Mouse (Mus musculus) NIH3T3 (cell line): ENCODE data around the gene Slc7a11.

Source experiments
- DNase-seq: peaks from one replicate; pipeline ENCODE4 v3.0.0-alpha.2; 2012; ENCODE audit warnings: low read depth

Gene Slc7a11

GRCm38 (mm10) chr3:49984795-49985194, 458.6 kb downstream of the Slc7a11 start:
- peak; percentile 57 for DNase-seq

GRCm38 (mm10) chr3:49983429-49984268, 459.8 kb downstream of the Slc7a11 start:
- peak; percentile 63 for DNase-seq

- peak; percentile 74 for DNase-seq
These were observed 469.4 kb downstream of the Slc7a11 start for GRCm38 (mm10) chr3:49973994-49974393.

- DNase-seq: no peak
These were observed 477.8 kb downstream of the Slc7a11 start for GRCm38 (mm10) chr3:49965569-49965968.

GRCm38 (mm10) chr3:49960581-49960980, 482.8 kb downstream of the Slc7a11 start:
- peak; percentile 80 for DNase-seq

- DNase-seq: peak; percentile 86
These were observed 496.6 kb downstream of the Slc7a11 start for GRCm38 (mm10) chr3:49946845-49947244.

GRCm38 (mm10) chr3:49944783-49945182, 498.6 kb downstream of the Slc7a11 start:
- DNase-seq: peak; percentile 24

GRCm38 (mm10) chr3:49937611-49938010, 505.8 kb downstream of the Slc7a11 start:
- no peak for DNase-seq

GRCm38 (mm10) chr3:49929496-49929895, 513.9 kb downstream of the Slc7a11 start:
- no peak for DNase-seq

- DNase-seq: peak; percentile 91
These were observed 514.7 kb downstream of the Slc7a11 start for GRCm38 (mm10) chr3:49928509-49929263.

GRCm38 (mm10) chr3:49913929-49914328, 529.5 kb downstream of the Slc7a11 start:
- DNase-seq: no peak

- DNase-seq: no peak
These were observed 532.5 kb downstream of the Slc7a11 start for GRCm38 (mm10) chr3:49910922-49911321.

GRCm38 (mm10) chr3:49908426-49909341, 534.7 kb downstream of the Slc7a11 start:
- peak; percentile 80 for DNase-seq

GRCm38 (mm10) chr3:49893945-49894344, 549.5 kb downstream of the Slc7a11 start:
- DNase-seq: no peak

GRCm38 (mm10) chr3:49887359-49887758, 556.1 kb downstream of the Slc7a11 start:
- DNase-seq: no peak

- no peak for DNase-seq
These were observed 557.0 kb downstream of the Slc7a11 start for GRCm38 (mm10) chr3:49886220-49886945.

- DNase-seq: no peak
These were observed 562.9 kb downstream of the Slc7a11 start for GRCm38 (mm10) chr3:49880496-49880895.

GRCm38 (mm10) chr3:49870786-49871185, 572.6 kb downstream of the Slc7a11 start:
- no peak for DNase-seq

GRCm38 (mm10) chr3:49867951-49868584, 575.3 kb downstream of the Slc7a11 start:
- no peak for DNase-seq

- no peak for DNase-seq
These were observed 576.1 kb downstream of the Slc7a11 start for GRCm38 (mm10) chr3:49867147-49867950.
